Mouse (Mus musculus) adrenal gland, postnatal 14 days (tissue): Measurements from ENCODE around the gene Vmn1r38. TPM values are rescaled to one million over a fixed set of nuclear protein-coding genes. Genes with fewer than 3 reads are reported as not detected.
"Not testable (repeated sequence)": the region's sequence is repeated elsewhere in the genome, so short reads cannot be mapped to it uniquely, and the experiment has no call there.

Source experiments
- DNase-seq: peaks from one replicate; pipeline ENCODE4 v3.0.0; 2021; ENCODE audit warnings: mixed read lengths
- long read RNA-seq, 2 experiments: library from polyadenylated mRNA; stranded (forward); transcript quantifications; one replicate each; pipeline ENCODE4 v2.0.0; 2021
- total RNA-seq: library from RNA; stranded (reverse); gene quantifications from 2 replicates; pipeline ENCODE4 v1.2.3, GENCODE M21; 2021

The Vmn1r38 gene
- total RNA-seq = not detected in 2 replicates
- long read RNA-seq, experiment 1 = 0 reads
- long read RNA-seq, experiment 2 = 0 reads

GRCm38 (mm10) chr6:66782527-66782926 is at the start of gene Vmn1r38:
TSS of gene Vmn1r38 (minus strand) at chr6:66782627.
- DNase-seq = not testable (repeated sequence)

- no peak for DNase-seq
These were observed 28.1 kb upstream of the Vmn1r38 start, which contains the start of gene Vmn1r39 for GRCm38 (mm10) chr6:66810509-66810908. TSS of gene Vmn1r39 (minus strand) at chr6:66810609.

- DNase-seq = no peak
These were observed 23.9 kb upstream of the Vmn1r38 start for GRCm38 (mm10) chr6:66806311-66806710.

GRCm38 (mm10) chr6:66805713-66806112 is 23.3 kb upstream of the Vmn1r38 start:
- DNase-seq = no peak

GRCm38 (mm10) chr6:66729082-66729481 is 53.3 kb downstream of the Vmn1r38 start, which contains the start of gene Vmn1r37:
TSS of gene Vmn1r37 (plus strand) at chr6:66729382.
- DNase-seq = not testable (repeated sequence)

Other genes starting within 250 kb of the Vmn1r38 start
- gene Mad2l1, start 247.2 kb downstream of the Vmn1r38 start, total RNA-seq = 17.2 and 17.3 TPM in 2 replicates
- not detected in 2 replicates for gene Vmn1r32, start 222.5 kb downstream of the Vmn1r38 start, total RNA-seq
- not detected in 2 replicates for gene Vmn1r33, start 164.3 kb downstream of the Vmn1r38 start, total RNA-seq
- gene Vmn1r34, start 138.7 kb downstream of the Vmn1r38 start, total RNA-seq = not detected in 2 replicates
- gene Vmn1r35, start 96.7 kb downstream of the Vmn1r38 start, total RNA-seq = not detected in 2 replicates
- gene Vmn1r36, start 63.5 kb downstream of the Vmn1r38 start, total RNA-seq = not detected in 2 replicates
- not detected in 2 replicates for gene Vmn1r37, start 53.2 kb downstream of the Vmn1r38 start, total RNA-seq
- gene Vmn1r39, start 28.0 kb upstream of the Vmn1r38 start, total RNA-seq = not detected in 2 replicates
- 85.3 and 93.6 TPM in 2 replicates for gene Gng12, start 113.8 kb upstream of the Vmn1r38 start, total RNA-seq